Mouse (Mus musculus) embryonic facial prominence, embryonic 14.5 days (tissue): Measurements from ENCODE around the gene Cadps2. TPM values are rescaled to one million over a fixed set of nuclear protein-coding genes. Genes with fewer than 3 reads are reported as not detected.

ENCODE experiments used
- ATAC-seq: fragments of 200-750 bp; cut with Nextera tagmentation; 2 replicates; pipeline ENCODE4 v1.8.0; 2017; ENCODE audit warnings: low read depth, moderate number of reproducible peaks, moderate TSS enrichment
- DNase-seq: peaks from one replicate; pipeline ENCODE4 v3.0.0-alpha.2; 2015; ENCODE audit warnings: low spot score
- H3K27ac ChIP-seq: fragments of 300-500 bp; sonication (generic); replicated peaks from 2 replicates; pipeline ENCODE4 v1.5.1; 2014; ENCODE audit warnings: low read depth, mild to moderate bottlenecking, low read length, moderate library complexity
- H3K27me3 ChIP-seq: fragments of 300-500 bp; sonication (generic); replicated peaks from 2 replicates; pipeline ENCODE4 v1.6.1; 2014; ENCODE audit warnings: low read length; ENCODE audit not compliant: control insufficient read depth, insufficient read depth
- H3K36me3 ChIP-seq: fragments of 300-500 bp; sonication (generic); 2 replicates; pipeline ENCODE4 v1.6.1; 2014; ENCODE audit warnings: low read length, mixed read lengths; ENCODE audit not compliant: control insufficient read depth, insufficient read depth
- H3K4me1 ChIP-seq: fragments of 300-500 bp; sonication (generic); 2 replicates; pipeline ENCODE4 v1.6.1; 2014; ENCODE audit warnings: antibody characterized with exemption, low read length; ENCODE audit not compliant: control insufficient read depth, insufficient read depth
- H3K4me2 ChIP-seq: fragments of 300-500 bp; sonication (generic); 2 replicates; pipeline ENCODE4 v1.6.1; 2014; ENCODE audit warnings: low read depth, mild to moderate bottlenecking, low read length, moderate library complexity, mixed read lengths
- H3K4me3 ChIP-seq: fragments of 300-500 bp; sonication (generic); 2 replicates; pipeline ENCODE4 v1.5.1; 2014; ENCODE audit warnings: low read depth, mild to moderate bottlenecking, low read length
- H3K9ac ChIP-seq: fragments of 300-500 bp; sonication (generic); 2 replicates; pipeline ENCODE4 v1.6.1; 2014; ENCODE audit warnings: low read depth, mild to moderate bottlenecking, low read length, moderate library complexity, mixed read lengths
- H3K9me3 ChIP-seq: fragments of 300-500 bp; sonication (generic); 2 replicates; pipeline ENCODE4 v1.6.1; 2016; ENCODE audit warnings: low read length; ENCODE audit not compliant: control insufficient read depth
- WGBS: fragments of 180-500 bp; shearing (Covaris S2); extraction: QIAGEN DNeasy Blood & Tissue Kit; methylation state at CpG from one replicate; pipeline ENCODE4 v1.1.7; 2014; 5-methylcytosine and 5-hydroxymethylcytosine counted together
- polyA plus RNA-seq: library from polyadenylated mRNA; unstranded; fragments of >200 nt; fragmentation: Nextera tagmentation; extraction: Ambion mirVana; gene quantifications from 2 replicates; pipeline ENCODE4 v1.2.1, GENCODE M21; 2014

Gene Cadps2
- polyA plus RNA-seq, 1 experiment from 2014 or later = 7.2 TPM

- Histone ChIP-seq H3K27me3 (no peaks in the 10 kb centered on the region), H3K36me3 (no peaks in the 10 kb centered on the region), H3K4me3 (no peak overlapping the region), H3K9me3 (no peaks in the 10 kb centered on the region), H3K27ac (no peak overlapping the region), H3K4me2 (no peak overlapping the region), H3K9ac (no peak overlapping the region), H3K4me1 (no peaks in the 10 kb centered on the region)
- DNase-seq (no peak), ATAC-seq (0 out of 2 replicates have a peak, but pooled peaks have one; percentile 41)
- WGBS = 77% methylated on average over 2 of the region's 2 CpGs
These were observed 478.6 kb downstream of the Cadps2 start for GRCm38 (mm10) chr6:23360596-23360995.

GRCm38 (mm10) chr6:23356141-23356540 is 483.1 kb downstream of the Cadps2 start:
- no peaks in the 10 kb centered on the region for H3K27me3 ChIP-seq
- no peaks in the 10 kb centered on the region for H3K36me3 ChIP-seq
- H3K4me3 ChIP-seq = no peak overlapping the region
- DNase-seq (no peak), ATAC-seq (no peak)
- H3K9me3 ChIP-seq = no peaks in the 10 kb centered on the region
- WGBS = 44% methylated on average over 4 of the region's 4 CpGs
- no peak overlapping the region for H3K4me2 ChIP-seq
- no peak overlapping the region for H3K27ac ChIP-seq
- no peaks in the 10 kb centered on the region for H3K4me1 ChIP-seq
- no peak overlapping the region for H3K9ac ChIP-seq

GRCm38 (mm10) chr6:23353480-23353879 is 485.7 kb downstream of the Cadps2 start:
- ATAC-seq (no peak), DNase-seq (no peak)
- H3K36me3 ChIP-seq = no peaks in the 10 kb centered on the region
- no peak overlapping the region for H3K9ac ChIP-seq
- no peaks in the 10 kb centered on the region for H3K27me3 ChIP-seq
- H3K9me3 ChIP-seq = no peaks in the 10 kb centered on the region
- WGBS = 1% methylated on average over 7 of the region's 7 CpGs
- no peak overlapping the region for H3K27ac ChIP-seq
- no peaks in the 10 kb centered on the region for H3K4me1 ChIP-seq
- H3K4me3 ChIP-seq = no peak overlapping the region
- H3K4me2 ChIP-seq = no peak overlapping the region

- H3K27me3 ChIP-seq = no peaks in the 10 kb centered on the region
- no peaks in the 10 kb centered on the region for H3K4me1 ChIP-seq
- H3K36me3 ChIP-seq = no peaks in the 10 kb centered on the region
- H3K9me3 ChIP-seq = no peaks in the 10 kb centered on the region
- WGBS = 82% methylated on average over 7 of the region's 7 CpGs
- no peak overlapping the region for H3K4me3 ChIP-seq
- DNase-seq (no peak), ATAC-seq (peak; percentile 39; the same call in 1 of the 2 replicates)
- no peak overlapping the region for H3K27ac ChIP-seq
- H3K4me2 ChIP-seq = no peak overlapping the region
- H3K9ac ChIP-seq = no peak overlapping the region
These were observed 501.7 kb downstream of the Cadps2 start for GRCm38 (mm10) chr6:23337411-23338063.

GRCm38 (mm10) chr6:23314945-23315344 is 524.3 kb downstream of the Cadps2 start:
- ATAC-seq (no peak), DNase-seq (no peak)
- H3K4me3 ChIP-seq = no peak overlapping the region
- no peaks in the 10 kb centered on the region for H3K4me1 ChIP-seq
- H3K4me2 ChIP-seq = no peak overlapping the region
- no peaks in the 10 kb centered on the region for H3K27me3 ChIP-seq
- H3K27ac ChIP-seq = no peak overlapping the region
- H3K9ac ChIP-seq = no peak overlapping the region
- no peaks in the 10 kb centered on the region for H3K9me3 ChIP-seq
- no peaks in the 10 kb centered on the region for H3K36me3 ChIP-seq
- 71% methylated on average over 8 of the region's 8 CpGs for WGBS

- Histone ChIP-seq H3K4me3 (no peak overlapping the region), H3K36me3 (no peaks in the 10 kb centered on the region), H3K27me3 (no peaks in the 10 kb centered on the region), H3K4me2 (no peak overlapping the region), H3K9me3 (no peaks in the 10 kb centered on the region), H3K9ac (no peak overlapping the region), H3K4me1 (no peaks in the 10 kb centered on the region), H3K27ac (no peak overlapping the region)
- DNase-seq (no peak), ATAC-seq (no peak)
- 59% methylated on average over 5 of the region's 5 CpGs for WGBS
These were observed 524.9 kb downstream of the Cadps2 start for GRCm38 (mm10) chr6:23314291-23314690.

- Histone ChIP-seq H3K4me2 (no peak overlapping the region), H3K4me3 (no peak overlapping the region), H3K27ac (no peak overlapping the region), H3K9ac (no peak overlapping the region), H3K27me3 (no peaks in the 10 kb centered on the region), H3K36me3 (no peaks in the 10 kb centered on the region), H3K9me3 (no peaks in the 10 kb centered on the region), H3K4me1 (no peaks in the 10 kb centered on the region)
- peak; percentile 8; the same call in 1 of the 2 replicates for ATAC-seq
- 82% methylated on average over 6 of the region's 6 CpGs for WGBS
- peak; percentile 11 for DNase-seq
These were observed 533.2 kb downstream of the Cadps2 start for GRCm38 (mm10) chr6:23306046-23306445.

GRCm38 (mm10) chr6:23298596-23298995 is 540.6 kb downstream of the Cadps2 start:
- H3K36me3 ChIP-seq = no peaks in the 10 kb centered on the region
- no peak overlapping the region for H3K9ac ChIP-seq
- no peak overlapping the region for H3K4me3 ChIP-seq
- 85% methylated on average over 2 of the region's 2 CpGs for WGBS
- no peaks in the 10 kb centered on the region for H3K4me1 ChIP-seq
- H3K27me3 ChIP-seq = no peaks in the 10 kb centered on the region
- no peak overlapping the region for H3K27ac ChIP-seq
- ATAC-seq (no peak), DNase-seq (no peak)
- no peak overlapping the region for H3K4me2 ChIP-seq
- no peaks in the 10 kb centered on the region for H3K9me3 ChIP-seq

GRCm38 (mm10) chr6:23294685-23295084 is 544.5 kb downstream of the Cadps2 start:
- WGBS = 93% methylated on average over 4 of the region's 4 CpGs
- Histone ChIP-seq H3K4me2 (no peak overlapping the region), H3K27me3 (no peaks in the 10 kb centered on the region), H3K4me1 (no peaks in the 10 kb centered on the region), H3K36me3 (no peaks in the 10 kb centered on the region), H3K4me3 (no peak overlapping the region), H3K27ac (no peak overlapping the region), H3K9me3 (no peaks in the 10 kb centered on the region), H3K9ac (no peak overlapping the region)
- no peak for DNase-seq
- ATAC-seq = no peak
